Mouse (Mus musculus): ENCODE data around the gene Adad2. TPM values are rescaled to one million over a fixed set of nuclear protein-coding genes. Genes with fewer than 3 reads are reported as not detected.

Adad2 gene
- polyA plus RNA-seq, 1 experiment from 2014 or later: not detected

DNA sequence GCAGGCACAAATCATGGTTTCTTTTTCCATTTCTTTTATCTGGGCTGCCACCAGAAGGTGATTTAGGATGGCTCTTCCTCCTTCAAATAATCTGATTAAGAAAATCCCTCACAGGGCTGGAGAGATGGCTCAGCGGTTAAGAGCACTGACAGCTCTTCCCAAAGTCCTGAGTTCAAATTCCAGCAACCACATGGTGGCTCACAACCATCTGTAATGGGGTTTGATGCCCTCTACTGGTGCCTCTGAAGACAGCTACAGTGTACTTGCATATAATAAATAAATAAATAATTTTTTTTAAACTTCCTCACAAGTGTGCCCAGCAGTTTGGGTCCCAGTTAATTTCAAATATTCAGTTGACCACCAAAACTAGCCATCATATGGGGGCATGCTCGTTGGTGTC is 6.3 kb upstream of the Adad2 start:
- Histone ChIP-seq H3K9me3 (replicated peaks; ENCODE audit: low read length) (no peaks in the 10 kb centered on the region), H3K36me3 (ENCODE audit: insufficient read depth, low read length) (peaks cover 11% of the 10 kb centered on the region), H3K4me3 (replicated peaks; ENCODE audit: low read depth, low read length) (no peak overlapping the region), H3K9ac (ENCODE audit: low read depth, low read length) (no peak overlapping the region), H3K27ac (no peak overlapping the region), H3K4me2 (ENCODE audit: low read length) (no peak overlapping the region), H3K27me3 (ENCODE audit: insufficient read depth, low read length) (no peaks in the 10 kb centered on the region), H3K4me1 (replicated peaks; ENCODE audit: insufficient read depth, low read length) (0 out of 2 replicates have a peak, but pooled peaks cover 5% of the 10 kb centered on the region)
- no peak for ATAC-seq (replicated peaks; ENCODE audit: low FRiP score, low read depth)
- WGBS: 78% methylated on average over 2 of the region's 2 CpGs
- DNase-seq (ENCODE audit: low spot score): peak; percentile 38
- TF ChIP-seq CTCF (IDR thresholded peaks at IDR 0.05; ENCODE audit: low read depth): peak; percentile 58

DNA sequence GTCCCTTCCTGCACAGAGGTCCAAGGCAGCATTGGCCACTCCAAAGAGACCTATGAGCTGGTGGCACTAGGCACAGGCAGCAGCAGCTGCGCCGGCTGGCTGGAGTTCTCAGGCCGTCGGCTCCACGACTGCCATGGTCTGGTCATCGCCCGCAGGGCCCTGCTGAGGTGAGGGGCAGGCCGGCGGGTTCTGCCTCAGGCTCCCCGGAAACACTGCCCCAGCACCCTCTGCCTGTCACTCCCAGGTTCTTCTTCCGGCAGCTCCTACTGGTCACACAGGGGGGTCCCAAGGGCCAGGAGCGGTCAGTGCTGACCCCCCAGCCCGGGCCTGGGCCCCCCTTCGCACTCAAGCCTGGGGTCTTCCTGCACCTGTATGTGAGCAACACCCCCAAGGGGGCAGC is 2.5 kb downstream of the Adad2 start:
- Histone ChIP-seq H3K9ac (ENCODE audit: low read depth, low read length) (no peak overlapping the region), H3K27me3 (ENCODE audit: insufficient read depth, low read length) (no peaks in the 10 kb centered on the region), H3K9me3 (replicated peaks; ENCODE audit: low read length) (no peaks in the 10 kb centered on the region), H3K36me3 (ENCODE audit: insufficient read depth, low read length) (no peaks in the 10 kb centered on the region), H3K4me1 (replicated peaks; ENCODE audit: insufficient read depth, low read length) (no peaks in the 10 kb centered on the region), H3K4me2 (ENCODE audit: low read length) (no peak overlapping the region), H3K4me3 (replicated peaks; ENCODE audit: low read depth, low read length) (no peak overlapping the region), H3K27ac (no peak overlapping the region)
- DNase-seq (ENCODE audit: low spot score): no peak
- 77% methylated on average over 14 of the region's 14 CpGs for WGBS
- no peak for TF ChIP-seq CTCF (IDR thresholded peaks at IDR 0.05; ENCODE audit: low read depth)
- no peak for ATAC-seq (replicated peaks; ENCODE audit: low FRiP score, low read depth)

DNA sequence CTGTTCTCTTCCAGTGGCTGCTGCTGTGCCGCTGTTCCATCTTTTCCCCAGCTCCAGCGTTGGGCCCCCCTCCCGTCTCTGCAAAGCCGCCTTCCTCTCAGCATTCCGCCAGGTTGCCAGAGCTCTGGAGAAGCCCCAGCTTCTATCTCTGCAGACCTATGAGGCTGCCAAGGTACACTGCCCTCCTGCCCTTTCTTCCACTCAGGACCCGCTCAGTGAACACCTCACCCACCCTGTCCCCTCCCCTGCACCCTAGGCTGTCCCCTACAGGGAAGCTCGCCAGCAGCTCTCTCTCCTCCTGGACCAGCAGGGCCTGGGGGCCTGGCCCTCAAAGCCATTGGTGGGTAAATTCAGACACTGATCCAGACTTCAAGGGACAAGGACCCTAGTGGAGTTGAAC is 3.8 kb downstream of the Adad2 start:
- Histone ChIP-seq H3K4me2 (ENCODE audit: low read length) (no peak overlapping the region), H3K36me3 (ENCODE audit: insufficient read depth, low read length) (no peaks in the 10 kb centered on the region), H3K27ac (no peak overlapping the region), H3K27me3 (ENCODE audit: insufficient read depth, low read length) (no peaks in the 10 kb centered on the region), H3K9me3 (replicated peaks; ENCODE audit: low read length) (no peaks in the 10 kb centered on the region), H3K4me3 (replicated peaks; ENCODE audit: low read depth, low read length) (no peak overlapping the region), H3K4me1 (replicated peaks; ENCODE audit: insufficient read depth, low read length) (no peaks in the 10 kb centered on the region), H3K9ac (ENCODE audit: low read depth, low read length) (no peak overlapping the region)
- DNase-seq (ENCODE audit: low spot score): no peak
- TF ChIP-seq CTCF (IDR thresholded peaks at IDR 0.05; ENCODE audit: low read depth): no peak
- WGBS: 68% methylated on average over 3 of the region's 7 CpGs
- no peak for ATAC-seq (replicated peaks; ENCODE audit: low FRiP score, low read depth)

DNA sequence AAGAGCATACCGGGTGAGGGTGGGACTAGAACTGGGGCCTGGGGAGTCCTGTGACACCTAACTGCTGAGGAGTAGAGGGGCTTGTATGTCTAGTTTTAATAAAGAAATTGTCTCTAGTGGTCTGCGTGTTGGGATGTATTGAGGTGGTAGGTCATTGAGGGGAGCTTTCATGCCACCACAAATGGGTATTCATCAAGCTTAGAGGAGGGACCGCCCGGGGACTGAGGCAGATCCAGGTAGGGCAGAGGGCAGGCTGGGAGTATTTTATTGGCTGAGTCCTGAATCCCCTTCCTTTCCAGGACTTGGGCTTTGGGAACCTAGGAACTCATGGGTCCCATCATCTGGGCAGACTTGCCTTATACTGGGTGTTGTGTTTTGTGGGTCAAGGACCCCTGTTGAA is 4.3 kb downstream of the Adad2 start:
- no peak overlapping the region for H3K4me3 ChIP-seq (replicated peaks; ENCODE audit: low read depth, low read length)
- no peaks in the 10 kb centered on the region for H3K27me3 ChIP-seq (ENCODE audit: insufficient read depth, low read length)
- no peak overlapping the region for H3K4me2 ChIP-seq (ENCODE audit: low read length)
- TF ChIP-seq CTCF (IDR thresholded peaks at IDR 0.05; ENCODE audit: low read depth): no peak
- ATAC-seq (replicated peaks; ENCODE audit: low FRiP score, low read depth) (no peak), DNase-seq (ENCODE audit: low spot score) (no peak)
- no peaks in the 10 kb centered on the region for H3K36me3 ChIP-seq (ENCODE audit: insufficient read depth, low read length)
- no peaks in the 10 kb centered on the region for H3K4me1 ChIP-seq (replicated peaks; ENCODE audit: insufficient read depth, low read length)
- no peaks in the 10 kb centered on the region for H3K9me3 ChIP-seq (replicated peaks; ENCODE audit: low read length)
- WGBS: 89% methylated on average over 4 of the region's 4 CpGs
- no peak overlapping the region for H3K9ac ChIP-seq (ENCODE audit: low read depth, low read length)
- H3K27ac ChIP-seq: no peak overlapping the region

DNA sequence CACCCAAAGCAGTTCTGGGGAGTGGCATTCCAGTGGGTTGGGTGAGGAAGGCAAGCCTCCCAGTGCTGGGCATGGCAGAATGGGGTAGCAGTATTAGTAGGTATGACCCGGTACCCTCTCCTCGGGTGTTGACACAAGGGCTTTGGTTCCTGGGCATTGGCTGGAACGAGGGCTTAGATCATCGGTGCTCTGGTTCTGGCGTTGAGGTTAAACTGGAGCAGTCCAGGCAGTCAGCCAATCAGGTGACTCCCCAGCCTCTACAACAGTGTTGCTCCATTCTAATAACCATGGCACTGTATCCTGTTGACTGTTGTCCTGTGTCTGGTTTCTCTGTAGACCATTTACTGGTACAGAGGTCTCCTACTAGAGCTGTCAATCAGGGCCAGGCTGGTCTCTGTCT is 5.0 kb downstream of the Adad2 start:
- Histone ChIP-seq H3K9ac (ENCODE audit: low read depth, low read length) (no peak overlapping the region), H3K36me3 (ENCODE audit: insufficient read depth, low read length) (no peaks in the 10 kb centered on the region), H3K4me3 (replicated peaks; ENCODE audit: low read depth, low read length) (no peak overlapping the region), H3K27me3 (ENCODE audit: insufficient read depth, low read length) (no peaks in the 10 kb centered on the region), H3K4me2 (ENCODE audit: low read length) (no peak overlapping the region), H3K4me1 (replicated peaks; ENCODE audit: insufficient read depth, low read length) (no peaks in the 10 kb centered on the region), H3K9me3 (replicated peaks; ENCODE audit: low read length) (no peaks in the 10 kb centered on the region), H3K27ac (no peak overlapping the region)
- TF ChIP-seq CTCF (IDR thresholded peaks at IDR 0.05; ENCODE audit: low read depth): no peak
- no peak for DNase-seq (ENCODE audit: low spot score)
- no peak for ATAC-seq (replicated peaks; ENCODE audit: low FRiP score, low read depth)
- WGBS: 83% methylated on average over 5 of the region's 5 CpGs

DNA sequence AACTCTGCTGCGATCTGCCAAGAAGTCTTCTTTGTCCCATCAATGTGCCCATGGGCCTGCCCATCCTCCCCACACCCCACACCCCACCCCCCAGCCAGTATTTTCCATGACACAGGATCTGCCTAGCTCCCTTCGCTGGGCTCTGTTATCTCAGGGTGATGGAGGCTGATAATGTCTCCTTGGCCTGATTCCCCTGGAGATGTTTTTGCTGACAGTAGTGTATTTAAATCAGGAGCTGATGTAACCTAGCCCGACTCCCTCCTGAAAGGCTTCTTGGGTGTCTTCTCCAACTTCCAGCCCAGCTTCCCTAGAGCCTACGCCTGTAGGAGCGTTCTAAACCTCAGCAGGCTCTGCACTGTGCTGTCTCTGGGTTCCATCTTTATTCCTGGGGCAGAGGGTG is 6.3 kb downstream of the Adad2 start:
- no peak overlapping the region for H3K9ac ChIP-seq (ENCODE audit: low read depth, low read length)
- WGBS: 66% methylated on average over 5 of the region's 5 CpGs

DNA sequence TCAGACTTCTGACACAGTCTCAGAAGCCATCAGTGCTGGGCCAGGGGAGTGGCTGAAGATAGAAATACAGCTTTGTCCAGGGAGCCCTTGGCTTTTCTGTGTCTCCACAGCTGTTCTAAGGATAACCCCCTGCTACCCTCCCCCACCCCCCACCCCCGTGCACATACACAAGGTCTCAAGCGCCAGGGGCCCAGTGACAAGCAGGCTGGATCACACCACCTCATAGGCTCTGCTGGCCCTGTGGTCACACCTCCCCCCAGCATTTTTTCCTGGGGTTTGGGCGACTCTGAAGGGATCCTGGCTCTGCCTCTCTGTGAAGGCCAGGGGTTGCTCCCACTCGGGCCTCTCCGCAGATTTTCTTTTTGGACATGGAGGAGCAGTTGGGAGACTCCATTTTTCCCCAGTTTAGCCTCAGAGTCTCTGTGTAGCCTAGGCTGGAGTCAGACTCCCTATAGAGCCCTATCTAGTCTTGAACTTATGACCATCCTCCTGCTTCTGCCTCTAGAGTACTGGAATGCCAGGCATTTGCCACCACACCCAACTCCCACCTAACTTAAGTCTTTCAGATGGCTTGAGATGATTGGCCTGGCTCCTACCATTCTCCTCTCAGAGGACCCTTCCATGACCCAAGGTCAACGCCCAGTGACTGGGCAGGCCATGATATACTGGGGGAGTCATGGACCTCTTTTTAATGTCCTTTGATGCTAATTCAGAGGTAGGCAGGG is 7.7 kb downstream of the Adad2 start:
- DNase-seq (ENCODE audit: low spot score) (no peak), ATAC-seq (replicated peaks; ENCODE audit: low FRiP score, low read depth) (no peak)
- 69% methylated on average over 6 of the region's 6 CpGs for WGBS
- Histone ChIP-seq H3K9me3 (replicated peaks; ENCODE audit: low read length) (no peaks in the 10 kb centered on the region), H3K4me1 (replicated peaks; ENCODE audit: insufficient read depth, low read length) (no peaks in the 10 kb centered on the region), H3K36me3 (ENCODE audit: insufficient read depth, low read length) (no peaks in the 10 kb centered on the region), H3K9ac (ENCODE audit: low read depth, low read length) (no peak overlapping the region), H3K27me3 (ENCODE audit: insufficient read depth, low read length) (no peaks in the 10 kb centered on the region), H3K27ac (no peak overlapping the region), H3K4me3 (replicated peaks; ENCODE audit: low read depth, low read length) (no peak overlapping the region), H3K4me2 (ENCODE audit: low read length) (no peak overlapping the region)
- TF ChIP-seq CTCF (IDR thresholded peaks at IDR 0.05; ENCODE audit: low read depth): no peak

More for the DNA sequence above, 6.3 kb downstream of the Adad2 start:
- TF ChIP-seq CTCF (IDR thresholded peaks at IDR 0.05; ENCODE audit: low read depth): no peak
- H3K9me3 ChIP-seq (replicated peaks; ENCODE audit: low read length): no peaks in the 10 kb centered on the region
- no peak overlapping the region for H3K4me3 ChIP-seq (replicated peaks; ENCODE audit: low read depth, low read length)
- no peaks in the 10 kb centered on the region for H3K27me3 ChIP-seq (ENCODE audit: insufficient read depth, low read length)
- no peaks in the 10 kb centered on the region for H3K36me3 ChIP-seq (ENCODE audit: insufficient read depth, low read length)
- H3K4me1 ChIP-seq (replicated peaks; ENCODE audit: insufficient read depth, low read length): no peaks in the 10 kb centered on the region
- H3K27ac ChIP-seq: no peak overlapping the region
- DNase-seq (ENCODE audit: low spot score) (no peak), ATAC-seq (replicated peaks; ENCODE audit: low FRiP score, low read depth) (no peak)
- no peak overlapping the region for H3K4me2 ChIP-seq (ENCODE audit: low read length)
